19 mouse cellular contexts compared by ENCODE assay signal in the genomic region with DNA sequence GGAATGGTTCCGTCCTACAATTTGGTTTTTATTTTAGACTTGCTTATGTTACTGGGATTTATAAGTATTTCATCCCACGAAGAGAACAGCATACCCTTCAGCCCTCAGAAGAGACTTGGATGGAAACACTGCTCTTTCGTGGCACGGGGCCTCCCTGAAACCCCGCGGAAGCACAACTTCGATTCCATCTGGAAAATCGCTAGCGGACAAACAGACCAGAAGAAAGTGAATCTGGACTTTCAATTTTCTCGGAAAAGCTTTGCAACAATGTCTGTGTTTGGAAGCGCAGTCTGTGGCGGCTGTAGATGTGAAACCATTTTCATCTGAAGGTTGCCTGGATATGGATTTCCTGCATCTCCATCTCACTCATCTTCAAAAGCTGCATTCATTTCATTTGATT.
DNase-seq lines count a peak whose midpoint lies in the region; ATAC-seq lines count a peak whose summit lies in the region.
"Had no signal": no experiment of that assay in that cellular context is flagged by ENCODE, and none has a peak within 500 bp of the region (broad histone marks: within the 10 kb centered on the region; RNA-seq: fewer than 3 reads in every experiment).

No protein-coding gene starts in this region.

- no peak overlapping the region for H3K4me2 ChIP-seq in limb, embryonic 13.5 days (replicated peaks)
- H3K4me2 ChIP-seq: liver, embryonic 13.5 days; midbrain, embryonic 12.5 days had no signal

- WGBS in heart, embryonic 10.5 days, result 87% methylated on average over 12 of the region's 12 CpGs
- WGBS in limb, embryonic 13.5 days, result 77% methylated on average over 12 of the region's 12 CpGs
- 88% methylated on average over 12 of the region's 12 CpGs for WGBS in limb, embryonic 10.5 days

- H3K4me3 ChIP-seq in heart, embryonic 10.5 days, result no peak overlapping the region
- no peak overlapping the region for H3K4me3 ChIP-seq in limb, embryonic 13.5 days
- no peak overlapping the region for H3K4me3 ChIP-seq in limb, embryonic 10.5 days
- H3K4me3 ChIP-seq: liver, embryonic 13.5 days; midbrain, embryonic 12.5 days had no signal

- H3K9me3 ChIP-seq in heart, embryonic 10.5 days, result no peaks in the 10 kb centered on the region
- H3K9me3 ChIP-seq in limb, embryonic 13.5 days, result no peaks in the 10 kb centered on the region
- no peaks in the 10 kb centered on the region for H3K9me3 ChIP-seq in limb, embryonic 10.5 days (replicated peaks)
- H3K9me3 ChIP-seq: G1E; liver, embryonic 13.5 days; midbrain, embryonic 12.5 days had no signal

- H3K9ac ChIP-seq in limb, embryonic 13.5 days, result no peak overlapping the region
- H3K9ac ChIP-seq: liver, embryonic 13.5 days; midbrain, embryonic 12.5 days had no signal

- no peaks in the 10 kb centered on the region for H3K4me1 ChIP-seq in heart, embryonic 10.5 days
- H3K4me1 ChIP-seq in limb, embryonic 13.5 days, result peaks cover 10% of the 10 kb centered on the region; the same call in 1 of the 2 replicates
- no peaks in the 10 kb centered on the region for H3K4me1 ChIP-seq in limb, embryonic 10.5 days
- H3K4me1 ChIP-seq: liver, embryonic 13.5 days; midbrain, embryonic 12.5 days had no signal

- no peaks in the 10 kb centered on the region for H3K27me3 ChIP-seq in heart, embryonic 10.5 days (ENCODE audit: insufficient read depth, poor library complexity, severe bottlenecking)
- H3K27me3 ChIP-seq in limb, embryonic 13.5 days, result no peaks in the 10 kb centered on the region
- H3K27me3 ChIP-seq in limb, embryonic 10.5 days (ENCODE audit: low read depth, poor library complexity, severe bottlenecking), result no peaks in the 10 kb centered on the region
- H3K27me3 ChIP-seq: liver, embryonic 13.5 days; midbrain, embryonic 12.5 days had no signal

- no peak overlapping the region for H3K27ac ChIP-seq in heart, embryonic 10.5 days
- H3K27ac ChIP-seq in limb, embryonic 13.5 days, result peak overlapping the region; percentile 35
- no peak overlapping the region for H3K27ac ChIP-seq in limb, embryonic 10.5 days
- H3K27ac ChIP-seq: liver, embryonic 13.5 days; midbrain, embryonic 12.5 days had no signal

- ATAC-seq in limb, embryonic 13.5 days (ENCODE audit: low FRiP score, low read depth), result no peak
- ATAC-seq: activated CD4-positive, CD25-positive, alpha-beta regulatory T cell, adult 4 months; hindbrain, embryonic 16.5 days had no signal

- peak; percentile 16 to 22 for DNase-seq in heart, adult 18-20 months
- no peak for DNase-seq in heart, embryonic 10.5 days (ENCODE audit: low spot score)
- no peak for DNase-seq in limb, embryonic 10.5 days (ENCODE audit: low spot score)
- DNase-seq in skeletal muscle tissue, adult 2 months (ENCODE audit: low read depth, low spot score), result peak; percentile 11
- DNase-seq in adrenal gland, postnatal 4 days (ENCODE audit: low spot score in 2 of 2), result no peak
- no peak for DNase-seq in lung, postnatal 4 days
- DNase-seq: adrenal gland, postnatal 25 days; cerebellum, adult 2 months; cerebellum, postnatal 36 days; kidney, postnatal 25 days; liver, embryonic 13.5 days; retina, postnatal 1 day; right cerebral cortex, postnatal 4 days; thymus, postnatal 36 days had no signal

- H3K36me3 ChIP-seq in heart, embryonic 10.5 days, result no peaks in the 10 kb centered on the region
- H3K36me3 ChIP-seq in limb, embryonic 13.5 days, result no peaks in the 10 kb centered on the region
- H3K36me3 ChIP-seq in limb, embryonic 10.5 days, result no peaks in the 10 kb centered on the region
- H3K36me3 ChIP-seq: G1E; liver, embryonic 13.5 days; midbrain, embryonic 12.5 days had no signal

Comparison
In these comparisons a context has a peak if more than half of its experiments do, and no peak if none do; other contexts are left out.
1. DNase-seq: peak in heart, adult 18-20 months (2 of 2) and skeletal muscle tissue, adult 2 months (single experiment); none in heart, embryonic 10.5 days (single experiment), limb, embryonic 10.5 days (single experiment), adrenal gland, postnatal 4 days (0 of 2) and lung, postnatal 4 days (0 of 2).